Mouse (Mus musculus): ENCODE results near the gene Tmod4. TPM values are rescaled to one million over a fixed set of nuclear protein-coding genes. Genes with fewer than 3 reads are reported as not detected.

Gene Tmod4
- polyA plus RNA-seq, 1 experiment from 2014 or later = 1.6 TPM

DNA sequence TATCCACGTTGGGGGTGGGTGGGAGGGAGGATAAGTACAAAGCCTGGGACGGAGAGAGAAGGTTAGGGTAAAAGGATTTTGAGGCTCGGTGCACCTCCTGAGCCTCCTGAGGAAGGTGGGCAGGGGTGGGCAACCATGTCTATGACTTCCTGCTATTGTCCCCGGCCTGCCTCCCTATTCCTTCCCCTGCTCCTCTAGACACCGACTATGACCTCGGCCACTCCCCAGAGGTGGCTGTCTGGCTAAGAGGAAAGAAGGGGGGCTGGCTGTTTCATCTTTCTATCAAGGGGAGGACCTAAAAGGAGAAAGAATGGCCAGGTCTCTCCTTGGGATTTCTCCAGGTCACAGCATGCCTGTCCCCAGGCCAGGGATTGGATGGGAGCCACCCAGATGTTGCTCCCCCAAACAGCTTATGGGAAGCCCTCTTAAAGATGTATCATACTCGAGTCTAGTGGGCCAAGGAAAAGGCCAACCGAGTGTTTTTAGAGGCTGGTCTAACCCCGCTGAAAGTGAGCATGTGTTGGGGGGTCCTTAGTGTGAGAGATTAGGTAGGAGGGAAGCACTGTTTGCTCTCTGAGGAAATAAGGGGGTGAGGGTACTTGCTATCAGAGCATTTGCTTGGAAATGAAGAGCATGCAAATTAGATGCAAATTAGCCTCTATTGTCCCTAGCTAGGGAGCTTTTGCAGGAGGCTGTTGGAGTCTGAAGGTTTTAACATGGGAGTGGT, 37.5 kb downstream of the Tmod4 start:
- Histone ChIP-seq H3K36me3 (0 out of 2 replicates have a peak, but pooled peaks cover 3% of the 10 kb centered on the region), H3K27me3 (replicated peaks) (no peaks in the 10 kb centered on the region), H3K4me1 (peaks cover 32% of the 10 kb centered on the region), H3K9me3 (no peaks in the 10 kb centered on the region), H3K27ac (peak overlapping the region; percentile 49; the same call in 1 of the 2 replicates), H3K9ac (peak overlapping the region; percentile 73), H3K4me3 (replicated peaks) (peak overlapping the region; percentile 79), H3K4me2 (peak overlapping the region; percentile 85)
- 12% methylated on average over 9 of the region's 9 CpGs for WGBS
- ATAC-seq (ENCODE audit: insufficient read depth, low FRiP score, low read depth) = no peak

DNA sequence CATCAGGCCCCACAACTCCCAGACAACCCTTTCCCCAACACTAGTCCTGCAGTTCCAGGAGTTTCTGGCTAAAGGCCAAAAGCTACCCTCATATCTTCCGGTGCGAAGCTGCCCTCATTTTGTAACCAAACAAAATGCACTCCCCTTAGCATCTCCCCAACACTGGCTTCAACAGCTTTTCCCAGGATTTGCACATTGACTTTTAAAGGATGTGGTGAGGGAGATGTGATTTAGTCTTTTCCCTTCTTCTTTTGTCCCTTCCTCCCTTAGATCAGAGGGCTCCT, 38.0 kb downstream of the Tmod4 start:
- H3K9ac ChIP-seq = peak overlapping the region; percentile 6; the same call in 1 of the 2 replicates
- H3K4me3 ChIP-seq (replicated peaks) = peak overlapping the region; percentile 79; the same call in 1 of the 2 replicates
- peaks cover 32% of the 10 kb centered on the region for H3K4me1 ChIP-seq
- H3K36me3 ChIP-seq = 0 out of 2 replicates have a peak, but pooled peaks cover 3% of the 10 kb centered on the region
- peak overlapping the region; percentile 85 for H3K4me2 ChIP-seq
- no peaks in the 10 kb centered on the region for H3K27me3 ChIP-seq (replicated peaks)
- H3K27ac ChIP-seq = peak overlapping the region; percentile 49; the same call in 1 of the 2 replicates
- H3K9me3 ChIP-seq = no peaks in the 10 kb centered on the region
- ATAC-seq (ENCODE audit: insufficient read depth, low FRiP score, low read depth) = no peak
- 41% methylated on average over 2 of the region's 2 CpGs for WGBS

DNA sequence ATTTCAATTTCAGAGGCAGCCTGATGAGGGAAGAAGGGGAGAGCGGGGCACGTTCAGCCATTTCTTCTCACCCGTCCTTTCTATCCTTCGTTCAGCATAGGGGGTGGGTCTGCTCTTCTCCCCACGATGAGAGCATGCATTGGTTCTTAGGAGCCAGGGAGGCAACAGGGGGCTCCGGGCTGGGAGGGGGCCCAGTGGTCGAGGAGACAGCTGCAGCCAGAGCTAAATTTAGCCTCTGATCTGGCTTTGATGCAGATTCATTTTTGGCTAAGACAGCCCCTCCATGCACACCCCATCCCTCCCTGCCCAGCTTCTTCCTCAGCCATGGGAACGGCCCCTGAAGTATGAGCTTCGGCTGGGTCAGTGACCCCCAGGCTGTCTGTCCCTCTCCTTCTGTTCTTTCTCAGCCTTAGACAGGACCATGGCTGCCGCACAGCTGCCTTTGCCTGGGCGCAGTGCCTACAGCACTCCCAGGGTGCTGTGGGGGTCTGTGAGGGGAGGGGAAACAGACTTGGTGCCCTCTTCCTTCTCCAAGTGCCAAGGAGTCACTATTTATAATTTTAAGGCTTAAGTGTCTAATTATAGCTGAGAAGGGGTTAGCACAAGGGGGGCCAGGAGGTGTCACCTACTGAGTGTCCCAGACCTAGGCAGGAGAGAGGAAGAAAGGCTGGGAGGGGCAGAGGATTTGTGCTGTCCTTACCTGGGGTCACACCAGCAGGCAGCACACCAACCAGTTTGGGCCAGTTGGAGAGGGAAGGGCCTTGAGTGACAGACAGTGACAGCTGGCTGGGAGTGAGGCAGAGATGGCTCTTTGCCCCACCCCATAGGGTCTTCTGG, 39.4 kb downstream of the Tmod4 start:
- Histone ChIP-seq H3K4me2 (peak overlapping the region; percentile 85), H3K4me1 (peaks cover 32% of the 10 kb centered on the region), H3K4me3 (replicated peaks) (no peak overlapping the region), H3K27me3 (replicated peaks) (no peaks in the 10 kb centered on the region), H3K27ac (no peak overlapping the region), H3K36me3 (peaks cover 6% of the 10 kb centered on the region; the same call in 1 of the 2 replicates), H3K9ac (no peak overlapping the region), H3K9me3 (no peaks in the 10 kb centered on the region)
- no peak for ATAC-seq (ENCODE audit: insufficient read depth, low FRiP score, low read depth)
- 52% methylated on average over 11 of the region's 11 CpGs for WGBS

DNA sequence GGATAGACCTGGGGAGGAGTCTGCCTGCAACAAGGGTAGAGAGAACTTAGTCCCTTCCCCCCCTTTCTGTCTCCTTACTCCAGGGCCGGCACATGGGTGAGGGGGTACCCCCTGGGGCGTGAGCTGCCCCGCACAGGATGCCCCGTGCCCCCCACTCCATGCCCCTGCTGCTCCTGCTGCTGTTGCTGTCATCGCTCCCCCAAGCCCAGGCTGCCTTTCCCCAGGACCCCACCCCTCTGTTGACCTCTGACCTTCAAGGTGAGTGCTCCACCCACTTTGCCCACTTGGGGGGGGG, 39.9 kb downstream of the Tmod4 start:
- no peak overlapping the region for H3K4me3 ChIP-seq (replicated peaks)
- WGBS = 82% methylated on average over 5 of the region's 5 CpGs
- peaks cover 10% of the 10 kb centered on the region; the same call in 1 of the 2 replicates for H3K36me3 ChIP-seq
- no peak overlapping the region for H3K27ac ChIP-seq
- peaks cover 32% of the 10 kb centered on the region for H3K4me1 ChIP-seq
- H3K9me3 ChIP-seq = no peaks in the 10 kb centered on the region
- no peak overlapping the region for H3K9ac ChIP-seq
- ATAC-seq (ENCODE audit: insufficient read depth, low FRiP score, low read depth) = no peak
- H3K4me2 ChIP-seq = no peak overlapping the region
- H3K27me3 ChIP-seq (replicated peaks) = no peaks in the 10 kb centered on the region

DNA sequence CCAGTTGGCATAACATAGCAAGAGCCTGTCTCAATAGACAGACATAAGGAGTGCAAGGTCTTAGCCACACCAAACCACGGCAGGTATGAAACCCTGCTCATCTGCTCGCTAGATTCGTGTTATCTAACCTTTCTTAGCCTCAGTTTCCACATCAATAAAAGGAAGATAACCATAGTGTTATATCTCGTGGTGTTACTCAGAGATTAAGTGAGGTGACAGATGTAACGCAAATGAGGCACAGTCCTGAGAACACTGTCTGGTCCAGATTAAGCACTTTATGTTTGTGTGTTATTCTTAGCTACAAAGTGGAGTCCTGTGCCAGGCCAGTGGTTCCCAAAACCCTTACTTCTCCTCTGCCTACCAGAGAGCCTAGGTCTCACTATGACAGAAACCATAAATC, 40.6 kb downstream of the Tmod4 start:
- H3K4me2 ChIP-seq = no peak overlapping the region
- WGBS = 73% methylated on average over 5 of the region's 5 CpGs
- H3K9ac ChIP-seq = no peak overlapping the region
- no peak for ATAC-seq (ENCODE audit: insufficient read depth, low FRiP score, low read depth)
- H3K27ac ChIP-seq = no peak overlapping the region
- H3K9me3 ChIP-seq = no peaks in the 10 kb centered on the region
- H3K4me3 ChIP-seq (replicated peaks) = no peak overlapping the region
- H3K36me3 ChIP-seq = peaks cover 14% of the 10 kb centered on the region; the same call in 1 of the 2 replicates
- H3K4me1 ChIP-seq = peaks cover 32% of the 10 kb centered on the region
- H3K27me3 ChIP-seq (replicated peaks) = no peaks in the 10 kb centered on the region

DNA sequence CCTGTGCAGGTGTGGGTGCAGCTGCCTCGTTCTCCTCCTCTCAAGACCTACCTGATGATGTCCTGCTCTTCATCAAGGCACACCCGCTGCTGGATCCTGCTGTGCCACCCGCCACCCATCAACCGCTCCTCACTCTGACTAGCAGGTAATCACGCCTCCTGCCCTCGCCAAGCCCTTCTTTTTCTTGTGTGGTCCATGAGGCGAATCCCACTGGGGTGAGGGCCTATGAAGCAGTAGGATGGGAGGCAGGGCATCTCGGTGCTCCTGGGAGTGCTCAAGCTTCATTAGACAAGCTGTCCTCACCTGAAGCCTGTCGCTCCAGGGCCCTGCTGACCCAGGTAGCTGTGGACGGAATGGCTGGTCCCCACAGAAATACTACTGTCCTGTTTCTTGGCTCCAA, 45.7 kb downstream of the Tmod4 start:
- WGBS = 88% methylated on average over 10 of the region's 10 CpGs

DNA sequence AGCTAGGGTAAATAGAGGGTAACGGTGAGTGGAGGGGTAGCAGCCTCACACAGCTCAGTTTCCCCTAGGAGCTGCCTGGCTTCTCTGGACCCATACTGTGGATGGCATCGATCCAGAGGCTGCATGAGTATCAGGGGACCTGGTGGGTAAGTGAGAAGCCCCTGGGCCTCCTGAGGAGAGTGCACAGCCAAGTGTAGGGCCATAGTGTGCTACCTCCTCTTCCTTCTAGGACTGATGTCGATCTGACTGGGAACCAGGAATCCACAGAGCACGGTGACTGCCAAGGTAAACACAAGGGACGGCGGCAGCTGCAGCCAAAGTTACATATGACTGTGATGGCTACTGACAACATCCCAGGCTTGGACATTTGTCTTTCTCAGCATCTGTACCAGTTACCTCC, 46.8 kb downstream of the Tmod4 start:
- 73% methylated on average over 6 of the region's 6 CpGs for WGBS
- H3K4me2 ChIP-seq = no peak overlapping the region
- no peak overlapping the region for H3K4me3 ChIP-seq (replicated peaks)
- H3K4me1 ChIP-seq = peaks cover 12% of the 10 kb centered on the region
- H3K9ac ChIP-seq = no peak overlapping the region
- H3K27me3 ChIP-seq (replicated peaks) = peaks cover 29% of the 10 kb centered on the region
- no peaks in the 10 kb centered on the region for H3K9me3 ChIP-seq
- H3K36me3 ChIP-seq = peaks cover 29% of the 10 kb centered on the region
- no peak for ATAC-seq (ENCODE audit: insufficient read depth, low FRiP score, low read depth)
- H3K27ac ChIP-seq = no peak overlapping the region

More for the DNA sequence above, 45.7 kb downstream of the Tmod4 start:
- no peak for ATAC-seq (ENCODE audit: insufficient read depth, low FRiP score, low read depth)
- no peaks in the 10 kb centered on the region for H3K9me3 ChIP-seq
- H3K4me1 ChIP-seq = peaks cover 12% of the 10 kb centered on the region
- H3K36me3 ChIP-seq = peaks cover 32% of the 10 kb centered on the region
- H3K9ac ChIP-seq = no peak overlapping the region
- H3K4me3 ChIP-seq (replicated peaks) = no peak overlapping the region
- H3K4me2 ChIP-seq = no peak overlapping the region
- H3K27me3 ChIP-seq (replicated peaks) = peaks cover 29% of the 10 kb centered on the region
- no peak overlapping the region for H3K27ac ChIP-seq

DNA sequence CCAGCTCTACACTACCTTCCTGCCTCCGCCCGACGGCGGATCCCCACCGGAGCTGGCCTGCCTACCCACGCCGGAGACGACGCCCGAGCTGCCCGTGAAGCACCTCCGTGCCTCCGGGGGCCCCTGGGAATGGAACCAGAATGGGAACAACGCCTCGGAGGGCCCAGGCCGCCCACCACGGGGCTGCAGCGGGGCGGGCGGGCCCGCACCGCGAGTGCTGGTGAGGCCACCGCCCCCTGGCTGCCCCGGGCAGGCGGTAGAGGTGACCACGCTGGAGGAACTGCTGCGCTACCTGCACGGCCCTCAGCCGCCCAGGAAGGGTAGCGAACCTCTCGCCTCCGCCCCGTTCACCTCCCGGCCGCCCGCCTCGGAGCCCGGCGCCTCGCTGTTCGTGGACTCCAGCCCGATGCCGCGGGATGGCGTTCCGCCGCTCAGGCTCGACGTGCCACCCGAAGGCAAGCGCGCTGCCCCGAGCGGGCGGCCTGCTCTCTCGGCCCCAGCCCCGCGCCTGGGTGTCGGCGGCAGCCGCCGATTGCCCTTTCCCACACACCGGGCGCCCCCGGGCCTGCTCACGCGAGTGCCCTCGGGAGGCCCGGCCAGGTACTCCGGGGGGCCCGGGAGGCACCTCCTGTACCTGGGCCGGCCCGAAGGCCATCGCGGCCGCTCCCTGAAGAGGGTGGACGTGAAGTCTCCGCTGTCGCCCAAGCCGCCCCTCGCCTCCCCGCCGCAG, 48.4 kb downstream of the Tmod4 start:
- ATAC-seq (ENCODE audit: insufficient read depth, low FRiP score, low read depth) = no peak
- WGBS = 39% methylated on average over 83 of the region's 84 CpGs
- Histone ChIP-seq H3K4me2 (peak overlapping the region; percentile 59), H3K4me3 (replicated peaks) (peak overlapping the region; percentile 29), H3K9me3 (no peaks in the 10 kb centered on the region), H3K27me3 (replicated peaks) (peaks cover 29% of the 10 kb centered on the region), H3K9ac (no peak overlapping the region), H3K27ac (no peak overlapping the region), H3K36me3 (peaks cover 26% of the 10 kb centered on the region), H3K4me1 (peaks cover 12% of the 10 kb centered on the region)

DNA sequence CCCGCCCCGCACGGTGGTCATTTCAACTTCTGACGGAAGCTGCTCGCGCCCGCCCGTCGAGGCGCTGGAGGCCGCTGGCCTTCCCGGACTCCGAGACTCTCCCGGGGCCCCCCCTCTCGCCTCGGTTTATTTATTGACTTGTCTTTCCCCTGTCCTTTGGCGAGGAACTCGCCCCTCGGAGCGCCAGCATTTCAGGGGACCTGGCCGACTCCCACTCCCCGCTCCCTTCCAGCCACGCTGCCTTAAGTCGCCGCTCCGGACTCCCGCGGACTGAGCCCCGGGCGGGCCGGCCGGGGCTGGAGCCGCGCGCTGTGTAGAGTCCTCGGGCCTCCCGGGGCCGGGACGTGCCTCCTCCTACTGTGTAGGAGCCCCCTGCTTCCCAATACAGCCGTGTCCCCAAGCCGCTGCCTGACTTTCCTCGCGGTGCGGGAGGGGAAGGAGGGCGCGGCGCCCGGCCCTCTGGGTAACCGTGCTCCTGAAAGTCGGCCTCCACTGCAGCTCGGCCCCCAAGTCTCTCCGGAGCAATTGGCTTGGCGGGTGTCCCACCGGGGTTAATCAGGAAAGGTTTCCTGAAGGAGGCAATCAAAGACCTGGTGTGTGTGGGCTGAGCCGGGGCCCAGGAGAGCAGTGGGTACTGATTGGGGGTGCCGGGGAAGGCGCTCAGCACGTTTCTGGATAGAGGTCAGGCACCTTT, 49.1 kb downstream of the Tmod4 start:
- H3K9ac ChIP-seq = no peak overlapping the region
- 19% methylated on average over 58 of the region's 58 CpGs for WGBS
- ATAC-seq (ENCODE audit: insufficient read depth, low FRiP score, low read depth) = no peak; the same call in 1 of the 2 replicates
- H3K27me3 ChIP-seq (replicated peaks) = peaks cover 29% of the 10 kb centered on the region
- no peaks in the 10 kb centered on the region for H3K9me3 ChIP-seq
- H3K4me3 ChIP-seq (replicated peaks) = peak overlapping the region; percentile 29
- peak overlapping the region; percentile 59 for H3K4me2 ChIP-seq
- H3K27ac ChIP-seq = no peak overlapping the region
- H3K4me1 ChIP-seq = peaks cover 12% of the 10 kb centered on the region
- peaks cover 26% of the 10 kb centered on the region for H3K36me3 ChIP-seq

DNA sequence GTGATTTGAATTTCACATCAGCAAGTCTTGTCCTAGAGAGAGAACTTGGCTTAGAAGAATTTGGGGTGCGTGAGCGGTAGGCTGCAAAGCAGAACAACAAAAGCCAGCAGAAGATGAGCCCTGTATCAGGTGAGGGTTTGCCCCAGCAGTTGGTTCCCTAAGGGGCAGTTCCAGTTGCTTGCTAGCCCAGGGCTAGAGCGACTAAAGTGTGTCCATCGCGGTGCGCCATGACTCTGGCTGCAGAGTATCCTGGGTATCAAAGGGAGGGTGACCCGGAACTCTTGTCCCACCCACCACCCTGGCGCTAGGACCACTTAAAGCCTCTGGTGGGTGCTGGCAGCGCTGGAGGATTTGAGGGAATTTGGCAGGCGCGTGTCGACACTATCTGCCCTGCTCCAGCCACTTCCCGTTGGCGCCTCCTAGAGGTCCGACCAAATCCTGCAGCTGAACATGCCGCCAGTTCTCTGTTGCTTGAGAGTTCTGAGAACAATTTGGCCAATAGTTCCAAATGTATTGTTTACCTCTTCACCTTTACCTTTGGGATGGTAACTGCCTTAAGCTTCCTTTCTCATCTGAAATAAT, 49.8 kb downstream of the Tmod4 start:
- peaks cover 29% of the 10 kb centered on the region for H3K27me3 ChIP-seq (replicated peaks)
- WGBS = 13% methylated on average over 16 of the region's 16 CpGs
- peak; percentile 40; the same call in 1 of the 2 replicates for ATAC-seq (ENCODE audit: insufficient read depth, low FRiP score, low read depth)
- peaks cover 23% of the 10 kb centered on the region for H3K36me3 ChIP-seq
- H3K4me1 ChIP-seq = peaks cover 12% of the 10 kb centered on the region
- H3K4me2 ChIP-seq = peak overlapping the region; percentile 59
- no peak overlapping the region for H3K9ac ChIP-seq
- H3K9me3 ChIP-seq = no peaks in the 10 kb centered on the region
- H3K27ac ChIP-seq = no peak overlapping the region
- H3K4me3 ChIP-seq (replicated peaks) = peak overlapping the region; percentile 29

DNA sequence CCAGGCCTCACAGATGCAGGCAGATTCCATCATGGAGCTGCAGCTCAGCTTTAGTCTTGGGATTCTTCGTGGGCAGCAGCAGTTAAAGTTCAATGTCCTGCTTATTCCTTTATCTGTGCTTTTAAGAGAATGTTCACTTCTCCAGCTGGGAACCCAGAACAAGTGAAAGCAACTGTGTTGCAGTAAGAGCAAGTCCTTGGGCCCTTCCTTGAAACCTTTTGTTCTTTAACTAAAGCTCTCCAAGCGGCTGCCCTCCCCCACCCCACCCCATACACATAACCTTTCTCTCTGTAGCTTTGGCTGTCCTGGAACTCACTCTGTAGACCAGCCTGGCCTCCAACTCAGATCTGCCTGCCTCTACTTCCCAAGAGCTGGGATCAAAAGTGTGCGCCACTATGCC, 52.2 kb downstream of the Tmod4 start:
- no peaks in the 10 kb centered on the region for H3K9me3 ChIP-seq
- H3K27me3 ChIP-seq (replicated peaks) = peaks cover 18% of the 10 kb centered on the region
- peaks cover 10% of the 10 kb centered on the region; the same call in 1 of the 2 replicates for H3K36me3 ChIP-seq
- peaks cover 12% of the 10 kb centered on the region for H3K4me1 ChIP-seq
- ATAC-seq (ENCODE audit: insufficient read depth, low FRiP score, low read depth) = no peak
- no peak overlapping the region for H3K4me2 ChIP-seq
- no peak overlapping the region for H3K9ac ChIP-seq
- 70% methylated on average over 3 of the region's 3 CpGs for WGBS
- H3K4me3 ChIP-seq (replicated peaks) = no peak overlapping the region
- peak overlapping the region; percentile 65 for H3K27ac ChIP-seq
